Mouse (Mus musculus) small intestine, adult 2 months (tissue): ENCODE data around the gene Cryba4.

Experiments
- CTCF ChIP-seq: fragments of 200-500 bp; IDR thresholded peaks from 2 replicates; pipeline ENCODE4 v1.5.1; 2012; ENCODE audit warnings: low read depth, mild to moderate bottlenecking, control low read depth, inconsistent platforms, low read length, moderate library complexity, mixed read lengths; ENCODE audit not compliant: insufficient replicate concordance, insufficient read length; ENCODE audit errors: extremely low read depth
- POLR2A ChIP-seq: fragments of 200-500 bp; IDR thresholded peaks from 2 replicates; pipeline ENCODE4 v1.6.1; 2012; ENCODE audit warnings: low read depth, mild to moderate bottlenecking, control low read depth, inconsistent platforms, low read length, moderate library complexity

GRCm38 (mm10) chr5:112289236-112289635 is 36.9 kb upstream of the Cryba4 start:
- TF ChIP-seq POLR2A (no peak), CTCF (no peak)
